Mouse (Mus musculus): ENCODE measurements around the gene Cyp4a12b.
"Not testable (repeated sequence)": the region's sequence is repeated elsewhere in the genome, so short reads cannot be mapped to it uniquely, and the experiment has no call there.

The Cyp4a12b gene

GRCm38 (mm10) chr4:115411324-115411723 lies at the start of gene Cyp4a12b:
Gene Cyp4a12b (plus strand): TSS chr4:115411624.
- in situ Hi-C loops (cut with MseI, MboI): not testable (repeated sequence)

- in situ Hi-C loops (cut with MseI, MboI): not testable (repeated sequence)
Measured at GRCm38 (mm10) chr4:115365624-115366023, 45.8 kb upstream of the Cyp4a12b start.

- in situ Hi-C loops (cut with MseI, MboI): not testable (repeated sequence)
Measured at GRCm38 (mm10) chr4:115368067-115368466, 43.4 kb upstream of the Cyp4a12b start.

- in situ Hi-C loops (cut with MseI, MboI): not testable (repeated sequence)
Measured at GRCm38 (mm10) chr4:115396256-115396655, 15.2 kb upstream of the Cyp4a12b start.

- in situ Hi-C loops (cut with MseI, MboI): not testable (repeated sequence)
Measured at GRCm38 (mm10) chr4:115396950-115397349, 14.5 kb upstream of the Cyp4a12b start.

GRCm38 (mm10) chr4:115450577-115451137 lies 39.2 kb downstream of the Cyp4a12b start:
- in situ Hi-C loops (cut with MseI, MboI): no loop called here

- in situ Hi-C loops (cut with MseI, MboI): no loop called here
Measured at GRCm38 (mm10) chr4:115452304-115452703, 40.9 kb downstream of the Cyp4a12b start, which contains the start of gene Cyp4a30b. Gene Cyp4a30b (plus strand): TSS chr4:115452604.

GRCm38 (mm10) chr4:115473585-115473984 lies 62.2 kb downstream of the Cyp4a12b start:
- in situ Hi-C loops (cut with MseI, MboI): not testable (repeated sequence)

GRCm38 (mm10) chr4:115476051-115476450 lies 64.6 kb downstream of the Cyp4a12b start:
- in situ Hi-C loops (cut with MseI, MboI): not testable (repeated sequence)

GRCm38 (mm10) chr4:115481006-115481652 lies 69.7 kb downstream of the Cyp4a12b start:
- in situ Hi-C loops (cut with MseI, MboI): loop anchor here (10.0 kb wide), 1 partner anchor 224 kb away; no protein-coding TSS in a partner anchor

All from mouse trophoblast stem cell (cell line).